Mouse (Mus musculus) cerebellum, adult 9-10 months (tissue): ENCODE measurements at regions not wholly inside any gene's neighbourhood (a gene's known extent, or its start where the extent isn't known, plus 50 kb on each side); places are given as distances from the start of the nearest gene placed in this dataset.

Source experiments
- DNase-seq: peaks from one replicate; pipeline ENCODE4 v3.0.0; 2022

DNA sequence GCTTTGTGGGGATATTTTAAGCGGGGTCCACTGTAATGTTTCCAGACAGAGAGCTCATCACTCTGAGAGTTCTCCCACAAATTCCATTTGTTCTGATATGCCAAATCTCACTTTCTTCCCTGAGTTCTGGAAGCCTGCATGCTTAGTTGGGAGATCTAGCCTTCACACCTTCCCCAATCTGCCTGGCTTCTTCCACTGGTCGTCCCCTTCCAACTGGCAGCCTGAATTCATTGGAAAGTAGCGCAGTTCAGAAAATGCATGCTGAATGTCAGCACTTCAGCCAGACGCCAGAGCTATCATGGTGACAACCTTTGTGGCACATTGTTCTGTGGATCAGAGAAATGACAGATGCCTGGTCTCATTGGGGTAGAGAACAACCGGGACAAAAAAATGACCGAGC, 667.2 kb downstream of the Pdcd6ip start:
- DNase-seq, result no peak

DNA sequence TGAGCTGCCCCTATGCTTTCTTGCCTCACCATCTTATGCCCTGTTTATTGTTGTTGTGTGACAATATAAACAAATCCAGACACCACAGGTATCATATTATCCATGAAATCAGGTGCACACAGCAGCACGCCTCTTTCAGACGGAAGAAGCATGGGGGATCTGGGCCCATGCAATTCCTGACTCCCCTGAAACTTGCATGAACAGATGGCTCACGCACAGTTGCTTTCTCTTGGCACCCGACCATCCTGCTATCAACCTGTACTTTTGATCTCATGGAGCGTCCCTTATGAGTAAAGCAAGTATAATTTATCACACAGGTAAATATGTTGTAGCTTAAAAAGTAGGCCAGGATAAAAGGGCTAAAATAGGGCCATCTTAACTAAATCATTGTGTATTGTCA, 674.1 kb downstream of the Pdcd6ip start:
- peak; percentile 74 for DNase-seq

DNA sequence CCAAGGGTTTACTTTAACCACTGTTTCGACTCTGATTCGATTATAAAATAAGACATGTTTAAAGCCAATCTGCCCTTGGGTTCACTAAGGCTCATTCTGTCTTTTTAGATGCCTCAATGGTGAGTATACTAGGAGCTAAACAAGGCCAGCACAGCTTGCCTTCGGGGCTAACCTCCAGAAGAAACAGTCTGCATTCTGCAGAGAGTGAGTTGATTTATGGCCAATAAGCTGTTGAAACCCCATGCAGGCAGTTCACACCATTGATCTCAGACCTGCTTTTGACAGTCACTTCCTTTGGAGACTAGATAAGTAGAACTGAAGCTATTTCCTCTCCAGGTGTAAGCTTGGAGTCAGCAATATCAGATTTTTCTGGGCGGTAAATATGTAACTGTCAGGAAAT, 679.0 kb downstream of the Pdcd6ip start:
- no peak for DNase-seq

DNA sequence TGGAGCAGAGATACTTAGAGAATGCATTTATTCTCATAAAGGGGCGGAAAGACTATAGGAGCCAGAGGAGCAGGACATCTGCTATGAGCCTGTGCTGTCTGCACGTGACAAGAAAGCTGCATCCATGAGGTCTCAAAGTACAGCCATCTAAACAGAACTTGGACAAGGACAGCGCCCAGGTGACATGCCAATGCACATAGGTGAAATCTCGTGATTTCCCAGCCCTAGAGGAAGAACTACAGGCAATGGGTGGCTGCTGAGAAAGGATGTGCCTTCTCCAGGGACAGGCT, 681.2 kb downstream of the Pdcd6ip start:
- no peak for DNase-seq

DNA sequence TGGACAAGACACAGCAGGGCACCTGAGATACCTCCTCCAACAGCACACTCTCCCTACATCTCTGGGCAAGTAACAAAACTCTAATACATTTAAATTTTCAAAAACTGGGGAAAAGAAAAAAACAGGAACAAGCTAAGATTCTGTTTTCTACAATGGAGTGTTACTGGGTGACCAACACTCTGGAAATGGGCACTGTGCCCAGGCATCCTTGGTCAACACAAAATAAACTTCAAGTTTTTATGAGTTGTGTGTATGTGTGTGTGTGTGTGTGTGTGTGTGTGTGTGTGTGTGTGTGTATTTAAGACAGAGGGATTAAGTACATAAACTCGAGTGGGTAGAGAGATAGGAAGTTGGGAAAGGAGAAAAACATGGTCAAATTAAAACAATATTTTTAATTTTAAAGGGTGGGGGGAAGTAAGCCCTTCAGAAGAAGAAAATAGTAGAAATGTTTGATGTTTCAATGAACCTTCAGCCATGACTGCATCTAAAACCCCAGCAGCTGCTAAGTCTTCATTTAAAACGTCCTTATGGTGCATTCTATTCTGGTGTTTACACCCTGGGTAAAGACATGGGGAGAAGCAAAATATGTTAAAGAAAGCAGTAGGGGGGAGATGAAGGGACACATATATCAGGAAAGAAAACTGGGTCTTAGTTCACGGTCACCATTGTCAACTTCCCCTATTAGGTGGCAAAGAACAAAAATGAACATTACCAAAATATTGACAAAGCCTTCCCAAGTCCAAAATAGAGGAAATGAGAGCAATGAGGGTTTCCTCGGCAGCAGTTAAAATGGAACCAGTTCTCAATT, 681.8 kb downstream of the Pdcd6ip start:
- no peak for DNase-seq

DNA sequence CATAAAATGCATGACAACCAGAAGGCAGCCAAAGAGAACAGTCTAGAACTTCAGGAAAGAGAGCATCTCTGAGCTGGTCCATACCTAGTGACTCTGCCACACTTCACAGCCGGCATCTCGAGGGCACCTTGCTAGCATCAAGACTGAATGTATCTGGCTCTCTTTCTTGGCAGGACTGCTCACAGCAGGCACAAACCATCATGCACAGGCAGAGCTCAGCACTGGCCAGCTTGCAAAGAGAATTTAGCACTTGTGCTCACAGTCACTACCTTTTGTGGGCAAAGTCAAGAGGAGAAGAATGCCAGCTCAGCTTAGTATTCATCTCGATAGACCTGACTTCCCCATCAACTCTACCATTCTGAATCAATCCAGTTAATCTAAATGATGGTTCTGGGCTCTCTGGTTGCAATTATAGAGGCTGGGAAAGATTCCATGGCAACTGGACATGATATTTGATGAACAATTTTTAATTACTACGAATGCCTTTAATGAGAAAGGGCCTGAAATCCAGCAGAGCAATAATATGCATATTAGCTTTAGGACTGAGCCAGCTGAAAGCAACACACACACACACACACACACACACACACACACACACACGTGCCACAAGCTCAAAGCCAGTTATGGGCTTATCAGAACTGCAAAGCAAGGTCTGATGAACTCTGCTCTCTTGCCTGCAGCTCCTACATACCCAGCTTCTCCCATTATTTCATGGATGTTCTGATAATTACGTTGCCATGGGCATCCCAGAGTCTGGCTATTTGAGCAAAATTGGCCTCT, 686.0 kb downstream of the Pdcd6ip start:
- peak; percentile 83 for DNase-seq

DNA sequence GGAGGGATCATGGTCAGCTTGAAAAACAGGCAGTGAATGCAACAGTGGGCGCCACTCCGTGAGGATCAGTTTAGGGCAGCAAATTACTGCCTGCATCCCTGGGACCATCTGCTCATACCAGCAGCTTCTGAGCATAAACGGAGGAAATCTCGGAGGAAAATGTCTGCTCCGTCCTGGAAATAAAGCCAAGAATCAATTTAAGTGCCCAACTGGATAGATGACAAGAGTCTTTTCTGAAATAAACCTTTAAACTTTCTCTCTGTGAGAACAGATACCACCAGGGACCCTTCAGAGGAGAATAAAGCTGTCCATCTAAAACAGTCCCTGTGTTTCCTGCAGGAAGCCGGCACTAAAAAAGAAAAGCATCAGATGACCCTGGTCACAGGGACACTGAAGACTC, 688.5 kb downstream of the Pdcd6ip start:
- DNase-seq, result peak; percentile 61

DNA sequence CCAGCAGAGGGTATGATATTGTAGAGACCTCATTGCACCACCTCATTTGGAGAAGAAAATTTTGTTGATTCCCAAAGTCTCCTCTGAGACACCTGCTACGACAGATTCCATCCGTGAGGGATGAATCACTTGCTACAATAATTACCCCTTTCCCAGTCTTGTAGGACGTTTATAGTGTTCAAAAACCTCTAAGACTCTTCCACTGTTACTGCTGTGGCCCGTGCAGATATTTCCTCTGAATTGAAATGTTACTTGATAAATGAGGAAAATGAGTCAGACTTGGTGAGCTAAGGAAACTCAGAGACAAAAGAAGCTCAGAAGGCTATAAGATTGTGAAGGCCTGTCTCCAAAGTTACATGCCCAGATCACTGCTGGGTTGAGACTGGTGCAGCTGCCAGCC, 700.0 kb downstream of the Pdcd6ip start:
- DNase-seq, result no peak

DNA sequence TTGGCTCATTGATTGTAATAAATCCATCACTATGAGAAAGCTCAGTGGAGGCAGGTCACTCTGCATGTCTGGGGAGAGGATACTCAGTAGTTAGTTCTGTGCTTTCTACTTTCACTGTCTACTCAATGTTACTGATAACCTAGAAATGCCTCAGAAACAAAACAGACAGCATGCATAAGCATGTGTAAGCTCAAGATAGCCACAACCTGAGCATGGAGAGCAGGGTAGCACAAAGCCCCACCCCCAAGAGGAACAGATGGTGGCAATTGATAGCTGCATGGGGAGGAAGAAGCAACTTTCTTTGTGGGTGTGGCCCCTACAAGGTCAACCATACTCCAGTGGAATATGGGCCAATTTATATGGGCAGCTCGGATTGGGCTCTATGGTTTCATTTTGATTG, 711.9 kb downstream of the Pdcd6ip start:
- no peak for DNase-seq

DNA sequence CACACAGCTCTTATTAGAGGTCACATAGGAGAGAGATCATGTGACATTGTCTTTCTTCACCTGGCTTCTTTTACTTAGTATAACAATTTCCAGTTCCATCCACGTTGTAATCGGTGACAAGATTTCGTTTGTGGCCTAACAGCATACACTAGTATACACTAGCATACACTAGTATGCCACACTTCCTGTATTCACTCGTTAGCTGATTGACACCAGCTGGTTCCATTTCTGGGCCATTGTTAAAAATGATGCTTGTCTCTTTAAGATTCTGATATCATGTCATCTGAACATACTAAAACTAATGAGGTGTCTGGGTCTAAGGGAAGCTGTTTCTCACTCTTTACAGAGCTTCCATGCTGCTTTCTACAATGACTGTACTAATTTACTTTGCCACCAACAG, 713.3 kb downstream of the Pdcd6ip start:
- DNase-seq, result no peak

DNA sequence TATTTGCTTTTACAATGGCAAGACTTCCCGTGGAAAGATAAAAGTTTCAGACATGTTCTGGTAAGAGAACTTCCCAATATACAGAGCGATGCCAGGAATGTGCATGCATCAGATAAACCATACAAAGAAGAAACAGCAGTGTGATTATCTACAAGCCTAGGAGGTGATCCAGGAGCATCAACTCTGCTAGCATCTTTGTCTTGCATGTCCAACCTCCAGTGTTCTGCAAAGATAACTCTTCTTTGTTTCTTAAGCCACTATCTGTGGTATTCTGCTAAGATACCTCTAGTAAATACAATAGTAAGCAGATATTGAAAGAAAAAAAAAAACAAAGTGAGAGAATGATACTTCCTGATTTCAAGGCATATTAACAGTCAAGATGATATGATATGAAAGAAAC, 714.4 kb downstream of the Pdcd6ip start:
- no peak for DNase-seq

DNA sequence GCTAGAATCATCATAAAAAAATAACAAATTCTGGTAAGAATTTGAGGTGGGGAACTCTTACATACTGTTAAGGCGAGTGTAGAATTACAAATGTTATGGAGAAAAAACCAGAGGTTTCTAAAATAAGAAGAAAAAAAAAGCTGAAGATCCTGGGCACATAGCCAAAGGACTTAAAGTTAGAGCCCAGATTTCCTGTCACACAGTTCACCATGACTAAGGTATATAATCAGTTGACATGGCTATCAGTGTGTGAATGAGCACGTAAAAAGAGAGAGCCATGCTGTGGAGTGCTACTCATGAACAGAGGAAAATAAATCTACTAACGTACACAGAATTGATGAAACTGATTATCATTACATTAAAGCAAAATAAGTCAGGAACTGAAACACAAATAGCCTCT, 715.1 kb downstream of the Pdcd6ip start:
- DNase-seq, result no peak

DNA sequence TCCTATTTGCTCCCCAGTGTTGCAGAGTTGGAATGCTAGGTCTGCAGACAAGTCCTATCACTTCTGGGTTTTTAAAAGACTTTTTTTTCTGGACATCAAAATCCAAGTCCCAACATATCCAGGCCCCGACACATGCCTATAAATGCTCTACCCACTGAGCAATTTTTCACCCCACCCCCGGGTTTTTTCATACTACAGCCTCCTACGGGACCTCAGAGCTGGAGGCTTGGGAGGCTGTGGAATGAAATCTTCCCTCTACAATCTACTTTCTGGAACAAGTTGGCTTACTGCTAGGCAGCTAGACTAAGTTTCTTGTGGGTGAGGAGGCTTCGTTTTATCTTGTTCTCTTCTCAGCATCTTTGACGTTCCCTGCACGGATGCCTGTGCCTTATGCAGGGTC, 724.7 kb downstream of the Pdcd6ip start:
- no peak for DNase-seq

DNA sequence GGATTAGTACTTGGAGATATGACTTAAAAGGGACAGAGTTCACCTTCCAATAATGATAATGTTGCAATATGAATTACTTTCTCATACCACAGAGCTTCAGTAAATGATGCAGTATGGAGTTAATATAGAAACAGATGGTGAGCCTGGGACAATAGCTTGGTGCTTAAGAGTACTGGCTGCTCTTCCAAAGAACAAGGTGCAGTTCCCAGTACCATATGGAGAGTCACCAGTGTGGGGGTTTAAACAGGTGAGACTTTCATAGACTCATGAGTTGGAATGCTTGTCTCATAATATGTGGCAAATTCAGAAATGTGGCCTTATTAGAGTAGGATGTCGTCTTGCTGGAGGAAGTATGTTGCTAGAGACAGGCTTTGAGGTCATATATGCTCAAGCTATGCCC, 715.8 kb upstream of the Arpp21 start:
- peak; percentile 71 for DNase-seq

DNA sequence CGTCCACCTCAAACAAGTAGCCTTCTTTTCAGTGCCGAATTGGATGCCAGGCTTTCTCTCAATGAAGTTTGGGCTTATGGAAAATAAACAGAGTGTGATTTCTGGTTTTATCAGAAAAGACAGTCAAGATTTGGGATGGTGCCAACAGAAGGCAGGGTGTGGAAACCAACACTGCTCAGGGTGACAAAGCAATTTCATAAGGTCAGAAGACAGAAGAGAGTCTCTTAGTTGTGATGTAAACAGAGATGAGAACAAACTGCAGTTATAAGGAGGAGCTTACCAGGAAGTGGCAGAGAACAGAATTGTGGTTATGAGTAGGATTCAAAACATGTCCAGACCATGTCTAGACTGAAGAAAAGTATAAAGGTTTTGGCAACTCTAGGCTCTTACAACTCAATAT, 714.3 kb upstream of the Arpp21 start:
- no peak for DNase-seq

DNA sequence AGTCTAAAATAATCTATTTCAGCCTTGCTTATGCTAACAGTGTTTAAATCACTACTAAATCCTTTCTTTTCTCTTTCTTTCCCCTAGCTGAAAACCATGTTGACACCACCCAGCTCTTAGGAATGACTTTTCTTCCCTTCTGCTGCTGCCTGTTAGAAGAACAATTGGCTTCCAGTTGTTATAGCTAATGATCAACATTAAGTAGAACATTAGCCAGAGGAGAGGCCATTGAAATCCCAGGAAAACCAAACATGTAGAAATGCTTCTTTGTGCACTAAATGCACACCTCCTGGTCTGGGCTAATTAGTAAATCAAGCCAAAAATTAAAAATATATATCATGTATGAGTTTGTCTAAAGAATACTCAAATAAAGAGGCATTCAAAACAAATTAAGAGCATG, 703.0 kb upstream of the Arpp21 start:
- DNase-seq, result no peak

DNA sequence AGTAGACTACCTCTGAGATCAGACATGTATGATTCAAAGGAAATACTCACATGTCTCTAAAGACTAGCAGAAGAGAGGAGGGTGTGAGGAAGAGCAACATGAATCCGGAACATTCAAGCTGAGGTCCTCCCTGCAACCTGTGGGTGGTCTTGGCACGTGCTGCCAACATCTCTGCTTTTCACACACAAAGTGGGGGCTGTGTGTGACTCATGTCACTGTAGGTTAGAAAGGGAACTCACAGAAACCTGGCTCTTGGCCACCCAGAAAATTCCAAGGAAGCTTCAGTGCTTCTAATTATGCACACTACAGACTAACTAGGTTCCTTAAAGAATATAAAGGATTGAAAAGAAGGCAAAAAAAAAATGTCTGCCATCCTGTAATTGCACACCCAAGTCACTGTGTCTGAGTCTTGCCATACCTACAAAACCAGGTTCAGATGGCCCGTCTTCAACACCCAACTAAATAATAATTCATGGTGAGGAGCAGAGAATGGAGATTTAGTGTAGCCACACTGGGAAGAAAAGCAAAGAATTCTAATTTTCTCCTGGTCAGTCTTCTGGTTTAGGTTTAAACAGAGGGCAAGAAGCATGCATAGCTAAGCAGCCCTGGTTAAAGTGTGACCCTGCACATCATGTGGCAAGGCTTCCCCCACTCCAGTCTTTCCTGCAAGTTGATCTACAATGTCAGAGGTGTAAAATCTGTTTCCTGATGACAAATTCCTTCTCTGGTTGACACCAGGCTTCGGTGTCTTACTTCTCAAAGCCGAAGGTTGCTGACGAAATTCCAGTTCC, 673.8 kb upstream of the Arpp21 start:
- no peak for DNase-seq

DNA sequence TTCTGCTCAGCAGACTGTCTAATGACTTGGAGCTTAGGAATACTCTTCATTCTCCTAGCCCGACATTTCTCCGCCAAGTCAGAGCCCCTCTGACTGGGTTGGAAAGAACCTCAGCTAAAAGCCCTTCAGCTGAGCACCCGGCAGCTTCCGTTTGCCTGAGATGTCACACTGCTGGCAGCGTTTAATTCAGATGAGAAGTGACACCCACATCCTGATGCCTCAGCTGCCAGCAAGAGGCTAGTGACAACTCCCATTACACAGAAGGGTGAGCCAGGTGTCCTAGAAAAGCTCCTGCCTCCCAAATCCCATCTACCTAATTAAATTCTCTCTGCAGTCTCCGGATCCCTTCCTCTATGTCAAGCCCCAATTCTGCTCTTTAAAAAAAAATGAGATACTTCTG, 670.2 kb upstream of the Arpp21 start:
- no peak for DNase-seq

DNA sequence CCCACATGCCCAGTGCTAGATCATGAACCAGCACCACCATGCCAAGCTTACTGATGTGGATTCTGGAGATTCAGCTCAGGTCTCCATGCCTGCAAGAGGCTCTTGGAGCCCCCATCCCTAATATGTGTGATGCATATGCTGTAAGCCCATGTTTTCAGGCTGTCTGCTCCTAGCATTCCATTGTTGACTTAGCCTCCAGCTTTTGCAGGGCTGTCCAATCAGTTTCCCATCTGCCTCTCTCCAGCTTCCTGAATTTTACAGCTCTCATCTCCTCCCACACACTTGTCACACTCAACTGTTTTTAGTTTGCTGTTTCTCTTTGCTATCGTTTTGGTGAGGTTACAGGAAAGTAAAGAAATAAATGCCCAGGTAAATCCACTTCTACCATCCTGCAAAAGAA, 629.2 kb upstream of the Arpp21 start:
- DNase-seq, result no peak

DNA sequence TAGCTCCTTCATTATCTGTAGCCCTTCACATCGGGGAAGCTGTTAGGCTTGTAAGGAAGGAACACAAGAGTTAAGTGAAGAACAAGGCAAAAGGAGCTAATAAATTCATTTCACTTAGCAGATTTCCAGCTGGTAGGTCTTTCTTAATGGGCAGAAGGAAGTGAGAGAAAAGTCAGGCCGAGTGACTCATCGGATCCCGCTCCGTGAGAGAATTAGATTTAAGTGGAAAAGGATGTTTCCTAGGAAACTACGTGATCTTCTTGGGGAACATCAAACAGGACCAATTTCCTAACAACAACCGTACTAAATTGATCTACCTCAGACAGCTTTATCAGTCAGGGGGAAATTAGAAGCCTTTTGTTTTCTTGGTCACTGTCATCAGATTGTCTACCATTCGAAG, 625.4 kb upstream of the Arpp21 start:
- DNase-seq, result no peak

DNA sequence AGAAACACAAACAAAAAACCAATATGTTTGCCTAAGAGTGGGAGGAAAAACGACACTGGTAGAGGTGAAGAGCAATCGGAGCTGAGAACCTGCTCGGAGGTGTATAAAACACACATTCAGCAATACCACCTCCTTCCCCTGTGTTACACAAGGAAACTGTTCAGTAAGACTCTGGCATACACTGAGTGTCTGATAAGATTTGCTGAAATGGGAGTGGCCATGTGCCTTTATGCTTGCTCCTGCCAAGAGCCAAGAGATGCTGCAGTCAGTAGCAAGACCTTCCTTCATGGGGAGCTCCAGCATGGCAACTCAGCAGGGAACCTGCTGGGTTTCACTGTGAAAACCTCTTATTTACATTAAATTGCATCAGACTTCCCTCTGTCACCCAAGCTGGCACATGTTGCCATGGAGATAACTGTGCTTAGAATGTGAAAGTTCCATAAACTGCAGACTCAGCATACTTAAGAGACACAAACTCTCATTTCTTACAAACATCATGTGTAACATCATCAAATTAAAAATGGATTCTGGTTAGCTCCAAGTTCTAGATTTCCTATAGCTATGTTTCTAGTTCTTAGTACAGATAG, 624.7 kb upstream of the Arpp21 start:
- DNase-seq, result no peak

DNA sequence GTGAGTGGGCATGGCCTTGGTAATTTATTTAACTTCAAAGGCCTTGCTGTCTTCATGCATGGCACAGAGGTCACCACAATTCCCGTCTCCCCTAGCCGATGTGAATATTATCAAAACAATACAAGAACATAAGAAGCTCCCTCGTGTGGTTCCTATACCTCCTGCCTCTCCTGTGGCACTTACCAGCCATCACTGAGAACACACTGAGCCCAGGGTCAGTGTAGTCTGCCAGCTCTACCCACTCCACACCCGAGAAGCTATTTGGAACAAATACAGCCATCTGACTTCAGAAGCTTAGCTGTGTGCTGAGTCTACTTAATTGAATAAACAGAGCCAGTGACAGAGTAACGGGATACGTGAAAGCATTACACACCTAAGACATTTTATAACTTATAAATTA, 605.7 kb upstream of the Arpp21 start:
- no peak for DNase-seq

DNA sequence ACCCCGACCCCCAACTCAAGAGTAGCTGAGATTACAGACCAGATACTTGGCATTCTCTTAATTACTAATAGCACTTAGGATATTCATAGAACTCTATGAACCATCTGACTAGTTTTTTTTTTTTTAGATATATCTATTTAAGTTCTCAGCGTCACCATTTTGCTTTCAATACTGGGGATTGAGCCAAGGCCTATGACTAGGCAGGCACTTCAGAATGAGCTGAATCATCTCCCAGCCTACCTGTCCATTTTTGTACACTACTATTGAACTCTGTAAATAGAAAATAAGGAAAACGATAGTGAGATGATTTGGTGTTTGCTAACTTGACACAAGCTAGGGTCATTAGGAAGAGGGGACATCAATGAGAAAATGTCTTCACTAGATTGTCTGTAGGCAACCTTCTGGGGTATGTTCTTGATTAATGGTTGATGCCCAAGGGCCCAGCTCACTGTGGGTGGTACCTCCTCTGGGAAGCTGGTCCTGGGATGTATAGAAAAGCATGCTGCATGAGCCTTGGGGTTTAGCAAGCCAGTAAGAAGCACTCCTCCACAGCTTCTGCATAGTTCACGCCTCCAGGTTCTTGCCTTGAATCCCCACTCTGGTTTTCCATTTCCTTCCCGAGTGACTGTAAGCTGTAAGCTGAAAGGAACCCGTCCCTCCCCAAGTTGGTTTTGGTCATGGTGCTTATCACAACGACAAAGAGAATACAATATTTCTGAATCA, 603.5 kb upstream of the Arpp21 start:
- DNase-seq, result no peak
